Mouse (Mus musculus) ES-Bruce4 (cell line): ENCODE data around the gene Pex16. TPM values are rescaled to one million over a fixed set of nuclear protein-coding genes. Genes with fewer than 3 reads are reported as not detected.

Source experiments
- H3K27ac ChIP-seq: 2 replicates; pipeline ENCODE4 v1.5.1; 2012; ENCODE audit warnings: low read length, inconsistent platforms; ENCODE audit not compliant: insufficient read depth
- H3K27me3 ChIP-seq: 2 replicates; pipeline ENCODE4 v1.6.1; 2012; ENCODE audit warnings: mild to moderate bottlenecking, low read length, inconsistent platforms; ENCODE audit not compliant: control insufficient read depth, poor library complexity, insufficient read depth, severe bottlenecking
- H3K36me3 ChIP-seq: 2 replicates; pipeline ENCODE4 v1.6.1; 2012; ENCODE audit warnings: inconsistent platforms, mild to moderate bottlenecking, low read length, moderate library complexity; ENCODE audit not compliant: control insufficient read depth, poor library complexity, insufficient read depth, severe bottlenecking
- H3K4me1 ChIP-seq: one replicate; pipeline ENCODE4 v1.8.1; 2011; ENCODE audit warnings: low read length; ENCODE audit not compliant: control insufficient read depth, insufficient read depth
- H3K4me3 ChIP-seq: 2 replicates; pipeline ENCODE4 v1.5.1; 2011; ENCODE audit warnings: low read depth, mild to moderate bottlenecking, low read length
- H3K9ac ChIP-seq: 2 replicates; pipeline ENCODE4 v1.6.1; 2012; ENCODE audit warnings: low read depth, mild to moderate bottlenecking, inconsistent platforms; ENCODE audit not compliant: poor library complexity, severe bottlenecking
- H3K9me3 ChIP-seq: replicated peaks from 2 replicates; pipeline ENCODE4 v1.6.1; 2012; ENCODE audit warnings: mild to moderate bottlenecking, low read length, inconsistent platforms; ENCODE audit not compliant: control insufficient read depth, poor library complexity, insufficient read depth, severe bottlenecking
- CTCF ChIP-seq: IDR thresholded peaks from one replicate; pipeline ENCODE4 v1.8.1; 2011; ENCODE audit warnings: low read depth, low read length
- EP300 ChIP-seq: IDR thresholded peaks from 2 replicates; pipeline ENCODE4 v1.6.1; 2011; ENCODE audit warnings: low read depth, low read length; ENCODE audit not compliant: insufficient read depth
- POLR2A ChIP-seq: IDR thresholded peaks from one replicate; pipeline ENCODE4 v1.8.1; 2011; ENCODE audit warnings: low read length; ENCODE audit not compliant: insufficient read depth
- polyA plus RNA-seq: library from polyadenylated mRNA; stranded (reverse); fragments of >200 nt; gene quantifications from 2 replicates; pipeline ENCODE4 v1.2.4, GENCODE M21; 2011; ENCODE audit warnings: low read depth; ENCODE audit not compliant: missing spikeins, insufficient read depth, insufficient read length

The Pex16 gene
- polyA plus RNA-seq, 1 experiment, result 7.9 TPM

- Histone ChIP-seq H3K36me3 (no peaks in the 10 kb centered on the region), H3K27me3 (no peaks in the 10 kb centered on the region), H3K9ac (no peak overlapping the region), H3K4me3 (no peak overlapping the region), H3K27ac (no peak overlapping the region), H3K4me1 (no peaks in the 10 kb centered on the region), H3K9me3 (no peaks in the 10 kb centered on the region)
- TF ChIP-seq POLR2A, result no peak
- TF ChIP-seq EP300, result no peak
- no peak for TF ChIP-seq CTCF
Measured at GRCm38 (mm10) chr2:92353402-92353801, 21.1 kb upstream of the Pex16 start.

DNA sequence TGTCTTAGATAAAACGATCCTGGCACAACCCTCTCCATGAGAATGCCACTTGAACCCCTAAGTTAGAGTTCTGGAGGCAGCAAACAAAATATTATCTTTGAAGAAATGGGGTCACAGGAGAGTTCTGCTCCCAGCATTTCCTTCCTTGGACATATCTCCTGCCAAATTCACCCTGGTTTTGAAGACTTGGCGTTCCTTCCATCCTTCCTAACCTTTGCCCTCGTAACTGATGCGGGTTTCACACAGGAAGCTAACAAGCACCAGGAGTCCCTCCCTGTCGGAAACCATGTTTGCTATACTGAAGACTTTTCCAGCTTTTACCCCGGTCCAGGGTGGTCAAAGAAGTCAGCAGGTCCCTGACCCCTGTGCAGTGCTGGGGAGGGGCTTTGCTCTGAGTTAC, 20.3 kb upstream of the Pex16 start:
- TF ChIP-seq CTCF (no peak), EP300 (no peak), POLR2A (no peak)
- Histone ChIP-seq H3K4me3 (no peak overlapping the region), H3K9me3 (no peaks in the 10 kb centered on the region), H3K27ac (no peak overlapping the region), H3K36me3 (no peaks in the 10 kb centered on the region), H3K27me3 (no peaks in the 10 kb centered on the region), H3K9ac (no peak overlapping the region), H3K4me1 (no peaks in the 10 kb centered on the region)

- Histone ChIP-seq H3K36me3 (no peaks in the 10 kb centered on the region), H3K9ac (no peak overlapping the region), H3K9me3 (no peaks in the 10 kb centered on the region), H3K4me3 (no peak overlapping the region), H3K27ac (no peak overlapping the region), H3K27me3 (no peaks in the 10 kb centered on the region), H3K4me1 (no peaks in the 10 kb centered on the region)
- no peak for TF ChIP-seq CTCF
- no peak for TF ChIP-seq EP300
- no peak for TF ChIP-seq POLR2A
Measured at GRCm38 (mm10) chr2:92359301-92359700, 15.2 kb upstream of the Pex16 start.

GRCm38 (mm10) chr2:92360186-92360823, 14.2 kb upstream of the Pex16 start:
- no peaks in the 10 kb centered on the region for H3K27me3 ChIP-seq
- no peaks in the 10 kb centered on the region for H3K4me1 ChIP-seq
- H3K36me3 ChIP-seq, result 0 out of 2 replicates have a peak, but pooled peaks cover under 1% of the 10 kb centered on the region
- TF ChIP-seq CTCF (no peak), EP300 (no peak), POLR2A (no peak)
- no peak overlapping the region for H3K4me3 ChIP-seq
- peak overlapping the region; percentile 6; the same call in 1 of the 2 replicates for H3K9ac ChIP-seq
- no peaks in the 10 kb centered on the region for H3K9me3 ChIP-seq
- no peak overlapping the region for H3K27ac ChIP-seq

DNA sequence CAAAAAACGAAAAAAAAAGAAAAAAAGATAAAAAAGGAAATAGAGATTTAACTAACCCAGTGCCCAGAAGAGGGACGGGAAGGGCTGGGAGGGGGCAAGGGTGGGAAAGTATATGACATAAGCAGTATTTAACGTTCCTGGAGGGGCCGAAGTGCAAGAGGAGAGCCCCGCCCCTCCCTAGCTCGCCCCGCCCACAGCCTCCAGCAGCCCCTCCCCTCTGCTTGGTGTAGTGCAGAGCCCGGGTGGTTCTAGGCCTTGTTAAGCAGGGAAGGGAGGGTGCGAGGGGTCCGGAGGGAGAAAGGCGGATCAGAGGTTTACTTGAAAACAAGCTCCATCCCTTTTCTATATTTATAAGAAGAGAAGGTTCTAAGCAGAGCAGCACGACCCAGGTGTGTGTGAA, 13.6 kb upstream of the Pex16 start:
- Histone ChIP-seq H3K27ac (no peak overlapping the region), H3K4me1 (no peaks in the 10 kb centered on the region), H3K9ac (no peak overlapping the region), H3K9me3 (no peaks in the 10 kb centered on the region), H3K27me3 (no peaks in the 10 kb centered on the region), H3K36me3 (0 out of 2 replicates have a peak, but pooled peaks cover 3% of the 10 kb centered on the region), H3K4me3 (no peak overlapping the region)
- TF ChIP-seq EP300 (no peak), CTCF (no peak), POLR2A (no peak)

DNA sequence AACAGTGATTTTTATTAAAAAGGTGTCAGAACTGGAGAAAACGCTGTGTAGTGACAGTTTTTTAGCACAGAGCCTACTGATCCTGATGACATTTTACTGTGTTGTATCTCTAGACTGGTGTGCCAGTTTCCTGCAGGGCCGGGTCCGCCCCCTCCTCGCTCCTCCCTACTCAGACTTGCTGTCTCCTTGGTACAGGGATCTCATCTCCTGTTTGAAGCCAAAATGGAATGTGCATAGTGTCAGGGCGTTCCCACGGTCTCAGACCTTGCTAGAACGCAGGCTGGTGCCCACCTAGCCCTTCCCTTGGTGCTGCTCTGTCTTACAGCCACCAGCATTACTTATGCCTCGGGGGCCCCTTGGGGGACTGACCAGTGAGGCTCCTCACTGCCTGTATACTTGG, 12.7 kb upstream of the Pex16 start:
- no peak for TF ChIP-seq POLR2A
- TF ChIP-seq EP300, result no peak
- TF ChIP-seq CTCF, result no peak
- H3K9me3 ChIP-seq, result no peaks in the 10 kb centered on the region
- H3K4me3 ChIP-seq, result no peak overlapping the region
- 0 out of 2 replicates have a peak, but pooled peaks cover 3% of the 10 kb centered on the region for H3K36me3 ChIP-seq
- no peaks in the 10 kb centered on the region for H3K4me1 ChIP-seq
- H3K9ac ChIP-seq, result no peak overlapping the region
- H3K27me3 ChIP-seq, result no peaks in the 10 kb centered on the region
- no peak overlapping the region for H3K27ac ChIP-seq
